Mouse (Mus musculus): Measurements from ENCODE around the gene Ttc9c. TPM values are rescaled to one million over a fixed set of nuclear protein-coding genes. Genes with fewer than 3 reads are reported as not detected.
A peak's percentile ranks its signal among the peaks of the same experiment; 100 is the strongest.

Ttc9c gene
- polyA plus RNA-seq, 1 experiment from 2014 or later: 52.2 TPM

GRCm38 (mm10) chr19:8817001-8817400 is 2.1 kb downstream of the Ttc9c start:
- 84% methylated on average over 3 of the region's 3 CpGs for WGBS
- no peak for ATAC-seq (ENCODE audit: low read depth)
- Histone ChIP-seq H3K4me3 (ENCODE audit: low read depth, low read length) (no peak overlapping the region), H3K9me3 (ENCODE audit: control insufficient read depth, low read length) (no peaks in the 10 kb centered on the region), H3K27me3 (ENCODE audit: control insufficient read depth, insufficient read depth, low read length) (no peaks in the 10 kb centered on the region), H3K36me3 (ENCODE audit: control insufficient read depth, insufficient read depth, low read length) (peaks cover 22% of the 10 kb centered on the region), H3K27ac (ENCODE audit: low read depth, low read length) (no peak overlapping the region), H3K4me1 (ENCODE audit: control insufficient read depth, insufficient read depth, low read length) (peaks cover 37% of the 10 kb centered on the region), H3K4me2 (ENCODE audit: low read depth, low read length) (peak overlapping the region; percentile 7; the same call in 1 of the 2 replicates), H3K9ac (replicated peaks; ENCODE audit: low read depth, low read length) (no peak overlapping the region)

GRCm38 (mm10) chr19:8815812-8816211 is 3.3 kb downstream of the Ttc9c start:
- H3K27ac ChIP-seq (ENCODE audit: low read depth, low read length): no peak overlapping the region
- H3K36me3 ChIP-seq (ENCODE audit: control insufficient read depth, insufficient read depth, low read length): peaks cover 29% of the 10 kb centered on the region
- H3K27me3 ChIP-seq (ENCODE audit: control insufficient read depth, insufficient read depth, low read length): no peaks in the 10 kb centered on the region
- no peak overlapping the region for H3K9ac ChIP-seq (replicated peaks; ENCODE audit: low read depth, low read length)
- no peak overlapping the region for H3K4me3 ChIP-seq (ENCODE audit: low read depth, low read length)
- H3K9me3 ChIP-seq (ENCODE audit: control insufficient read depth, low read length): no peaks in the 10 kb centered on the region
- H3K4me2 ChIP-seq (ENCODE audit: low read depth, low read length): 0 out of 2 replicates have a peak overlapping the region, but pooled peaks have one; percentile 11
- peaks cover 29% of the 10 kb centered on the region for H3K4me1 ChIP-seq (ENCODE audit: control insufficient read depth, insufficient read depth, low read length)
- WGBS: 63% methylated on average over 11 of the region's 11 CpGs
- no peak for ATAC-seq (ENCODE audit: low read depth)

- Histone ChIP-seq H3K27me3 (ENCODE audit: control insufficient read depth, insufficient read depth, low read length) (no peaks in the 10 kb centered on the region), H3K36me3 (ENCODE audit: control insufficient read depth, insufficient read depth, low read length) (peaks cover 24% of the 10 kb centered on the region; the same call in 1 of the 2 replicates), H3K4me3 (ENCODE audit: low read depth, low read length) (no peak overlapping the region), H3K27ac (ENCODE audit: low read depth, low read length) (no peak overlapping the region), H3K4me1 (ENCODE audit: control insufficient read depth, insufficient read depth, low read length) (peaks cover 6% of the 10 kb centered on the region; the same call in 1 of the 2 replicates), H3K4me2 (ENCODE audit: low read depth, low read length) (no peak overlapping the region), H3K9me3 (ENCODE audit: control insufficient read depth, low read length) (no peaks in the 10 kb centered on the region), H3K9ac (replicated peaks; ENCODE audit: low read depth, low read length) (no peak overlapping the region)
- WGBS: 98% methylated on average over 5 of the region's 5 CpGs
- no peak for ATAC-seq (ENCODE audit: low read depth)
These were observed 12.3 kb downstream of the Ttc9c start for GRCm38 (mm10) chr19:8806810-8807209.

- no peak overlapping the region for H3K4me3 ChIP-seq (ENCODE audit: low read depth, low read length)
- no peak overlapping the region for H3K9ac ChIP-seq (replicated peaks; ENCODE audit: low read depth, low read length)
- H3K27ac ChIP-seq (ENCODE audit: low read depth, low read length): no peak overlapping the region
- H3K4me1 ChIP-seq (ENCODE audit: control insufficient read depth, insufficient read depth, low read length): peaks cover 6% of the 10 kb centered on the region; the same call in 1 of the 2 replicates
- no peaks in the 10 kb centered on the region for H3K27me3 ChIP-seq (ENCODE audit: control insufficient read depth, insufficient read depth, low read length)
- peaks cover 11% of the 10 kb centered on the region; the same call in 1 of the 2 replicates for H3K36me3 ChIP-seq (ENCODE audit: control insufficient read depth, insufficient read depth, low read length)
- no peak for ATAC-seq (ENCODE audit: low read depth)
- no peaks in the 10 kb centered on the region for H3K9me3 ChIP-seq (ENCODE audit: control insufficient read depth, low read length)
- no peak overlapping the region for H3K4me2 ChIP-seq (ENCODE audit: low read depth, low read length)
- WGBS: 93% methylated on average over 11 of the region's 11 CpGs
These were observed 15.1 kb downstream of the Ttc9c start for GRCm38 (mm10) chr19:8803879-8804660.

GRCm38 (mm10) chr19:8803204-8803780 is 15.8 kb downstream of the Ttc9c start:
- H3K4me3 ChIP-seq (ENCODE audit: low read depth, low read length): no peak overlapping the region
- H3K9me3 ChIP-seq (ENCODE audit: control insufficient read depth, low read length): no peaks in the 10 kb centered on the region
- peak overlapping the region; percentile 86 for H3K4me2 ChIP-seq (ENCODE audit: low read depth, low read length)
- H3K27ac ChIP-seq (ENCODE audit: low read depth, low read length): peak overlapping the region; percentile 77
- H3K36me3 ChIP-seq (ENCODE audit: control insufficient read depth, insufficient read depth, low read length): peaks cover 11% of the 10 kb centered on the region; the same call in 1 of the 2 replicates
- H3K27me3 ChIP-seq (ENCODE audit: control insufficient read depth, insufficient read depth, low read length): no peaks in the 10 kb centered on the region
- ATAC-seq (ENCODE audit: low read depth): no peak
- H3K4me1 ChIP-seq (ENCODE audit: control insufficient read depth, insufficient read depth, low read length): peaks cover 6% of the 10 kb centered on the region; the same call in 1 of the 2 replicates
- 89% methylated on average over 9 of the region's 9 CpGs for WGBS
- H3K9ac ChIP-seq (replicated peaks; ENCODE audit: low read depth, low read length): no peak overlapping the region

- Histone ChIP-seq H3K4me3 (ENCODE audit: low read depth, low read length) (peak within 1 kb of the TSS; percentile 58), H3K27ac (ENCODE audit: low read depth, low read length) (peak within 1 kb of the TSS; percentile 77), H3K4me2 (ENCODE audit: low read depth, low read length) (peak within 1 kb of the TSS; percentile 86), H3K4me1 (ENCODE audit: control insufficient read depth, insufficient read depth, low read length) (peaks cover 12% of the 10 kb centered on the region; the same call in 1 of the 2 replicates), H3K36me3 (ENCODE audit: control insufficient read depth, insufficient read depth, low read length) (peaks cover 10% of the 10 kb centered on the region; the same call in 1 of the 2 replicates), H3K27me3 (ENCODE audit: control insufficient read depth, insufficient read depth, low read length) (no peaks in the 10 kb centered on the region), H3K9me3 (ENCODE audit: control insufficient read depth, low read length) (no peaks in the 10 kb centered on the region), H3K9ac (replicated peaks; ENCODE audit: low read depth, low read length) (peak within 1 kb of the TSS; percentile 67)
- WGBS: under 1% methylated on average over 30 of the region's 30 CpGs
- ATAC-seq (ENCODE audit: low read depth): peak; percentile 97
These were observed 16.9 kb downstream of the Ttc9c start, which contains the start of gene Zbtb3 for GRCm38 (mm10) chr19:8802130-8802821. Gene Zbtb3, plus strand, starts transcription at chr19:8802555.

GRCm38 (mm10) chr19:8798947-8799315 is 20.2 kb downstream of the Ttc9c start:
- Histone ChIP-seq H3K9ac (replicated peaks; ENCODE audit: low read depth, low read length) (no peak overlapping the region; the same call in 1 of the 2 replicates), H3K36me3 (ENCODE audit: control insufficient read depth, insufficient read depth, low read length) (peaks cover 7% of the 10 kb centered on the region), H3K27ac (ENCODE audit: low read depth, low read length) (no peak overlapping the region), H3K4me3 (ENCODE audit: low read depth, low read length) (no peak overlapping the region), H3K9me3 (ENCODE audit: control insufficient read depth, low read length) (no peaks in the 10 kb centered on the region), H3K4me1 (ENCODE audit: control insufficient read depth, insufficient read depth, low read length) (peaks cover 15% of the 10 kb centered on the region; the same call in 1 of the 2 replicates), H3K4me2 (ENCODE audit: low read depth, low read length) (peak overlapping the region; percentile 95; the same call in 1 of the 2 replicates), H3K27me3 (ENCODE audit: control insufficient read depth, insufficient read depth, low read length) (no peaks in the 10 kb centered on the region)
- no peak for ATAC-seq (ENCODE audit: low read depth)

- H3K27ac ChIP-seq (ENCODE audit: low read depth, low read length): no peak within 1 kb of the TSS
- H3K9me3 ChIP-seq (ENCODE audit: control insufficient read depth, low read length): no peaks in the 10 kb centered on the region
- H3K4me2 ChIP-seq (ENCODE audit: low read depth, low read length): peak within 1 kb of the TSS; percentile 95
- peaks cover 12% of the 10 kb centered on the region for H3K36me3 ChIP-seq (ENCODE audit: control insufficient read depth, insufficient read depth, low read length)
- H3K4me1 ChIP-seq (ENCODE audit: control insufficient read depth, insufficient read depth, low read length): peaks cover 15% of the 10 kb centered on the region; the same call in 1 of the 2 replicates
- peak within 1 kb of the TSS; percentile 77 for H3K4me3 ChIP-seq (ENCODE audit: low read depth, low read length)
- ATAC-seq (ENCODE audit: low read depth): peak; percentile 71
- H3K9ac ChIP-seq (replicated peaks; ENCODE audit: low read depth, low read length): peak within 1 kb of the TSS; percentile 63
- 1% methylated on average over 25 of the region's 25 CpGs for WGBS
- H3K27me3 ChIP-seq (ENCODE audit: control insufficient read depth, insufficient read depth, low read length): no peaks in the 10 kb centered on the region
These were observed 20.7 kb downstream of the Ttc9c start, which contains the start of gene Polr2g for GRCm38 (mm10) chr19:8798264-8798946. Gene Polr2g, minus strand, starts transcription at chr19:8798577.

Data from neural tube, embryonic 14.5 days (tissue).